Mouse (Mus musculus) CH12.LX (cell line): Measurements from ENCODE around the gene Olfr635. TPM values are rescaled to one million over a fixed set of nuclear protein-coding genes. Genes with fewer than 3 reads are reported as not detected.

Experiments used
- DNase-seq: peaks from one replicate; pipeline ENCODE4 v3.0.0-alpha.2; 2013; ENCODE audit errors: extremely low read depth
- H3K27ac ChIP-seq: 2 replicates; pipeline ENCODE4 v1.5.1; 2012; ENCODE audit warnings: low read depth, mild to moderate bottlenecking, control low read depth, moderate library complexity; ENCODE audit not compliant: insufficient read depth
- H3K27me3 ChIP-seq: replicated peaks from 2 replicates; pipeline ENCODE3; 2012; ENCODE audit warnings: inconsistent platforms
- H3K36me3 ChIP-seq, 2 experiments: replicated peaks in 1 of 2; 2 replicates each; pipeline versions ENCODE3 to v1.6.1; 2012; ENCODE audit warnings: inconsistent platforms in 1 of 2, low read length in 1 of 2, mild to moderate bottlenecking in 1 of 2, mixed read lengths in 1 of 2, moderate library complexity in 1 of 2; ENCODE audit not compliant: control insufficient read depth in 1 of 2, insufficient read depth in 1 of 2
- H3K4me1 ChIP-seq, 2 experiments: 2 replicates each; pipeline ENCODE4 v1.6.1; 2012; ENCODE audit warnings: inconsistent platforms in 1 of 2, moderate library complexity in 1 of 2; ENCODE audit not compliant: insufficient read depth in 2 of 2, control insufficient read depth in 1 of 2
- H3K4me2 ChIP-seq: 2 replicates; pipeline ENCODE4 v1.6.1; 2012; ENCODE audit warnings: low read depth, mild to moderate bottlenecking, control low read depth; ENCODE audit not compliant: poor library complexity, insufficient read depth, severe bottlenecking
- H3K4me3 ChIP-seq, 3 experiments: fragments of 150-350 bp in 1 of 3; sonication (generic) in 1 of 3; replicated peaks in 1 of 3; 2 replicates each; pipeline versions ENCODE3 to v1.5.1; 2011 to 2012; ENCODE audit warnings: low read depth in 2 of 3, low read length in 2 of 3, mild to moderate bottlenecking in 2 of 3, moderate library complexity in 2 of 3, control low read depth in 1 of 3, improper control_type of control experiment in 1 of 3, inconsistent platforms in 1 of 3, mixed read lengths in 1 of 3; ENCODE audit not compliant: poor library complexity in 1 of 3
- H3K79me2 ChIP-seq: replicated peaks from 2 replicates; pipeline ENCODE4 v1.6.1; 2012; ENCODE audit warnings: mild to moderate bottlenecking, moderate library complexity; ENCODE audit not compliant: control insufficient read depth, poor library complexity, insufficient read depth, severe bottlenecking; ENCODE audit errors: extremely low read depth
- H3K9ac ChIP-seq: 2 replicates; pipeline ENCODE4 v1.6.1; 2012; ENCODE audit warnings: low read depth, mild to moderate bottlenecking, control low read depth, moderate library complexity; ENCODE audit not compliant: insufficient read depth
- H3K9me3 ChIP-seq: replicated peaks from 2 replicates; pipeline ENCODE3; 2012; ENCODE audit warnings: low read length, inconsistent platforms, mixed read lengths
- BHLHE40 ChIP-seq: IDR thresholded peaks from 2 replicates; pipeline ENCODE4 v1.6.1; 2011; ENCODE audit warnings: mild to moderate bottlenecking, low read depth, low read length, improper control_type of control experiment
- CHD1 ChIP-seq: IDR thresholded peaks from 2 replicates; pipeline ENCODE4 v1.6.1; 2012; ENCODE audit warnings: low read depth, low read length, improper control_type of control experiment, inconsistent platforms
- CHD2 ChIP-seq: IDR thresholded peaks from 2 replicates; pipeline ENCODE4 v1.6.1; 2011; ENCODE audit warnings: low read length, improper control_type of control experiment
- E2F4 ChIP-seq: IDR thresholded peaks from 2 replicates; pipeline ENCODE4 v1.6.1; 2011; ENCODE audit warnings: low read depth, low read length, improper control_type of control experiment; ENCODE audit not compliant: insufficient replicate concordance
- EP300 ChIP-seq: IDR thresholded peaks from 2 replicates; pipeline ENCODE4 v1.6.1; 2011; ENCODE audit warnings: low read length, improper control_type of control experiment
- HCFC1 ChIP-seq: IDR thresholded peaks from 2 replicates; pipeline ENCODE4 v1.6.1; 2012; ENCODE audit warnings: low read depth, mild to moderate bottlenecking, inconsistent platforms, low read length, improper control_type of control experiment
- IRF4 ChIP-seq: IDR thresholded peaks from 2 replicates; pipeline ENCODE4 v1.6.1; 2014; ENCODE audit warnings: low read depth, mild to moderate bottlenecking, inconsistent platforms, low read length, improper control_type of control experiment
- KAT2A ChIP-seq: IDR thresholded peaks from 2 replicates; pipeline ENCODE4 v1.6.1; 2012; ENCODE audit warnings: low read length, improper control_type of control experiment, inconsistent platforms; ENCODE audit not compliant: insufficient replicate concordance
- MAZ ChIP-seq: IDR thresholded peaks from 2 replicates; pipeline ENCODE4 v1.6.1; 2012; ENCODE audit warnings: low read depth, mild to moderate bottlenecking, inconsistent platforms, low read length, improper control_type of control experiment, moderate library complexity
- MXI1 ChIP-seq: IDR thresholded peaks from 2 replicates; pipeline ENCODE4 v1.6.1; 2011; ENCODE audit warnings: mild to moderate bottlenecking, low read depth, low read length, improper control_type of control experiment
- NELFE ChIP-seq: IDR thresholded peaks from 2 replicates; pipeline ENCODE4 v1.6.1; 2011; ENCODE audit warnings: low read depth, low read length, improper control_type of control experiment
- NRF1 ChIP-seq: IDR thresholded peaks from 2 replicates; pipeline ENCODE4 v1.6.1; 2014; ENCODE audit warnings: low read depth, mild to moderate bottlenecking, inconsistent platforms, low read length, improper control_type of control experiment, moderate library complexity
- RAD21 ChIP-seq: IDR thresholded peaks from 2 replicates; pipeline ENCODE4 v1.6.1; 2011; ENCODE audit warnings: low read depth, mild to moderate bottlenecking, low read length, improper control_type of control experiment, moderate library complexity
- TCF12 ChIP-seq: IDR thresholded peaks from 2 replicates; pipeline ENCODE4 v1.6.1; 2014; ENCODE audit warnings: low read depth, mild to moderate bottlenecking, inconsistent platforms, low read length, improper control_type of control experiment
- USF1 ChIP-seq: IDR thresholded peaks from 2 replicates; pipeline ENCODE4 v1.6.1; 2014; ENCODE audit warnings: low read depth, mild to moderate bottlenecking, inconsistent platforms, low read length, improper control_type of control experiment
- USF2 ChIP-seq: conservative IDR thresholded peaks from 2 replicates; pipeline ENCODE4 v1.6.1; 2011; ENCODE audit warnings: low read depth, low read length, improper control_type of control experiment
- ZKSCAN1 ChIP-seq: IDR thresholded peaks from 2 replicates; pipeline ENCODE4 v1.6.1; 2012; ENCODE audit warnings: low read depth, inconsistent platforms, low read length, improper control_type of control experiment, borderline replicate concordance
- ZNF384 ChIP-seq: IDR thresholded peaks from 2 replicates; pipeline ENCODE4 v1.6.1; 2012; ENCODE audit warnings: low read depth, low read length, improper control_type of control experiment, inconsistent platforms
- dilution Hi-C: fragments of 300-500 bp; cut with MboI; formaldehyde crosslinking; loops from 2 replicates; pipeline ENCODE4 v1.14.3; 2020; ENCODE audit warnings: low sequenced_read_pairs; ENCODE audit not compliant: extremely low pct_unique_long_range_greater_than_20kb, extremely low pct_ligation_motif_present
- in situ Hi-C: fragments of 300-500 bp; cut with MboI; formaldehyde crosslinking; loops from 3 replicates; pipeline ENCODE4 v1.14.3; 2019; ENCODE audit warnings: low sequenced_read_pairs, low pct_ligation_motif_present, low pct_unique_long_range_greater_than_20kb, mixed read lengths
- polyA plus RNA-seq: library from polyadenylated mRNA; unstranded; fragments of >175 nt; gene quantifications from 2 replicates; pipeline ENCODE4 v1.2.1, GENCODE M21; 2012; ENCODE audit warnings: low read depth; ENCODE audit not compliant: insufficient read length
- total RNA-seq, 2 experiments: library from RNA; depleted of rRNA; stranded (reverse); fragments of 300-350 nt in 1 of 2; fragments of >200 nt in 1 of 2; gene quantifications; 2 replicates each; pipeline ENCODE4 v1.2.3; 2012 to 2014

Olfr635 gene
- not detected in 2 replicates for total RNA-seq (2012; rRNA removed)
- not detected in 2 replicates for total RNA-seq (2014; rRNA removed)
- polyA plus RNA-seq: 0.03 TPM in 1 of 2 replicates, not detected in the other

- Histone ChIP-seq H3K27ac (no peak within 1 kb of the TSS), H3K9ac (no peak within 1 kb of the TSS), H3K79me2 (no peaks in the 10 kb centered on the region), H3K4me3 (no peak within 1 kb of the TSS), H3K4me1 (no peaks in the 10 kb centered on the region), H3K36me3 (no peaks in the 10 kb centered on the region), H3K27me3 (peaks cover 4% of the 10 kb centered on the region), H3K9me3 (no peaks in the 10 kb centered on the region), H3K4me2 (no peak within 1 kb of the TSS)
- in situ Hi-C loops (no loop called here), dilution Hi-C loops (no loop called here)
- no peak for DNase-seq
- no peak for TF ChIP-seq USF1
These were observed at the start of gene Olfr635 for GRCm38 (mm10) chr7:103970852-103971251. Olfr635 (plus strand) TSS chr7:103971152.

GRCm38 (mm10) chr7:103928525-103928924, 42.4 kb upstream of the Olfr635 start, which contains the start of gene Olfr631:
Olfr631 (plus strand) TSS chr7:103928825.
- TF ChIP-seq NELFE (no peak), E2F4 (no peak), ZNF384 (no peak), MAZ (no peak), USF2 (no peak), ZKSCAN1 (no peak), IRF4 (no peak), EP300 (no peak), KAT2A (no peak), TCF12 (no peak), BHLHE40 (no peak), RAD21 (no peak)
- Histone ChIP-seq H3K27me3 (no peaks in the 10 kb centered on the region), H3K4me3 (no peak within 1 kb of the TSS), H3K79me2 (no peaks in the 10 kb centered on the region), H3K4me1 (no peaks in the 10 kb centered on the region), H3K36me3 (no peaks in the 10 kb centered on the region), H3K27ac (no peak within 1 kb of the TSS), H3K4me2 (no peak within 1 kb of the TSS), H3K9me3 (no peaks in the 10 kb centered on the region), H3K9ac (no peak within 1 kb of the TSS)
- in situ Hi-C loops: no loop called here
- dilution Hi-C loops: no loop called here
- no peak for DNase-seq

- H3K27ac ChIP-seq: no peak within 1 kb of the TSS
- H3K4me1 ChIP-seq: no peaks in the 10 kb centered on the region
- no peak for TF ChIP-seq MXI1
- no peak for TF ChIP-seq ZNF384
- no peak for TF ChIP-seq ZKSCAN1
- TF ChIP-seq RAD21: no peak
- no peak for TF ChIP-seq USF2
- no peak for TF ChIP-seq HCFC1
- TF ChIP-seq NRF1: no peak
- no peak for TF ChIP-seq USF1
- no peak for TF ChIP-seq CHD2
- TF ChIP-seq CHD1: no peak
- TF ChIP-seq NELFE: no peak
- TF ChIP-seq, all 38 proteins: peak for 0
- in situ Hi-C loops (no loop called here), dilution Hi-C loops (no loop called here)
- no peaks in the 10 kb centered on the region for H3K36me3 ChIP-seq
- no peaks in the 10 kb centered on the region for H3K9me3 ChIP-seq
- H3K79me2 ChIP-seq: no peaks in the 10 kb centered on the region
- no peak within 1 kb of the TSS for H3K9ac ChIP-seq
- no peaks in the 10 kb centered on the region for H3K27me3 ChIP-seq
- H3K4me2 ChIP-seq: no peak within 1 kb of the TSS
- H3K4me3 ChIP-seq: no peak within 1 kb of the TSS
- no peak for DNase-seq
These were observed 36.7 kb upstream of the Olfr635 start, which contains the start of gene Olfr632 for GRCm38 (mm10) chr7:103934264-103934663. Olfr632 (plus strand) TSS chr7:103934347.
